Mouse (Mus musculus): ENCODE data around the gene Diexf.

DNA sequence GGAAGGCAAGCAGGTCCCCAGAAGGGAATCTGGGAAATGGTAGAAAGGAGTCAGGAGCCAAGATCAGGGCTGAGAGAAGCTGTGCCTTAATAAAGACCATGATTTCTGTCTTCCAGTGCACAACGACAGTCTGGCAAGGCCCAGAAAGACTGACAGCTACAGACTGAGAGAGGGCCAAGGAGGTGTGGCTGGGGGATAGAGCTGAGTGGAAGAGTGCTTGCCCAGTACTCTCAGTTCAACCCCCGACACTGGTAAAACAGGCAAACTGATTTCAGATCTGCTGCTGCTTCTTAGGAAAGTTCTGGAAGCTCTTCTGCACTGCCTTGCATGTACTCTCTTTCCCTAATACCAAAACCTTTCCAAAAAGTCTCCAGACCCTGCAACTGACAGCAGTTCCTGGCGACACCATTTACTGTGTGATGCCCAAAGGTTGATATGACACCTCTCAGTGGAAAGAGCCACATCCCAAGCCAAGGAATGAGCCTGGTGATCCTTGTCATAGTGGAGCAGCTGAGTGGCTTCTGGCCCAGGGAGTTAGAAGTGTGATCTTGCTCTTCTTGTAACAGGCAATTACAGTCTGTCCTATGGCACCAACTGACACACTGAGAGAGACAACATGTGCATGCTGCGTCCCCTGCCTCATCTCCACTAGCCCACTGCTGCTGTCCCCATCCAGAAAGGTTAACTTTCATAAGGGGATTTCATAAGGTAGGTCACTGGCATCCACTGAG is 43.8 kb downstream of the Diexf start:
- no peak for TF ChIP-seq CTCF (IDR thresholded peaks at IDR 0.05; ENCODE audit: low read depth)
- no peak for TF ChIP-seq EP300 (IDR thresholded peaks at IDR 0.05; ENCODE audit: low read depth)

Measured in liver, postnatal 0 days (tissue).